Mouse (Mus musculus) midbrain, postnatal 0 days (tissue): ENCODE measurements around the gene Acap1. TPM values are rescaled to one million over a fixed set of nuclear protein-coding genes. Genes with fewer than 3 reads are reported as not detected.

Experiments used
- ATAC-seq: fragments of 200-750 bp; cut with Nextera tagmentation; 2 replicates; pipeline ENCODE4 v1.8.0; 2017; ENCODE audit warnings: moderate number of reproducible peaks, mild to moderate bottlenecking, moderate TSS enrichment, moderate library complexity; ENCODE audit not compliant: low FRiP score
- DNase-seq: peaks from one replicate; pipeline ENCODE4 v3.0.0-alpha.2; 2015; ENCODE audit warnings: low spot score
- H3K27ac ChIP-seq: fragments of 300-500 bp; sonication (generic); 2 replicates; pipeline ENCODE4 v1.5.1; 2014; ENCODE audit warnings: low read depth, mild to moderate bottlenecking, low read length, mixed read lengths
- H3K27me3 ChIP-seq: fragments of 300-500 bp; sonication (generic); 2 replicates; pipeline ENCODE4 v1.6.1; 2014; ENCODE audit warnings: low read length, control low read depth, mixed read lengths; ENCODE audit not compliant: insufficient read depth
- H3K36me3 ChIP-seq: fragments of 300-500 bp; sonication (generic); 2 replicates; pipeline ENCODE4 v1.6.1; 2014; ENCODE audit warnings: low read length, control low read depth, mixed read lengths; ENCODE audit not compliant: insufficient read depth
- H3K4me1 ChIP-seq: fragments of 300-500 bp; sonication (generic); 2 replicates; pipeline ENCODE4 v1.6.1; 2014; ENCODE audit warnings: mild to moderate bottlenecking, control low read depth, antibody characterized with exemption, low read length, mixed read lengths; ENCODE audit not compliant: insufficient read depth
- H3K4me2 ChIP-seq: fragments of 300-500 bp; sonication (generic); 2 replicates; pipeline ENCODE4 v1.6.1; 2014; ENCODE audit warnings: low read depth, mild to moderate bottlenecking, low read length, mixed read lengths; ENCODE audit not compliant: poor library complexity, severe bottlenecking
- H3K4me3 ChIP-seq: fragments of 300-500 bp; sonication (generic); 2 replicates; pipeline ENCODE4 v1.5.1; 2014; ENCODE audit warnings: low read depth, mild to moderate bottlenecking, low read length, moderate library complexity
- H3K9ac ChIP-seq: fragments of 300-500 bp; sonication (generic); replicated peaks from 2 replicates; pipeline ENCODE4 v1.6.1; 2014; ENCODE audit warnings: mild to moderate bottlenecking, low read length, moderate library complexity, mixed read lengths; ENCODE audit not compliant: poor library complexity, severe bottlenecking
- H3K9me3 ChIP-seq: fragments of 300-500 bp; sonication (generic); 2 replicates; pipeline ENCODE4 v1.6.1; 2016; ENCODE audit warnings: low read length, control low read depth
- CTCF ChIP-seq: IDR thresholded peaks from 2 replicates; pipeline ENCODE4 v1.5.1; 2016; ENCODE audit warnings: antibody characterized with exemption, mild to moderate bottlenecking
- WGBS: fragments of 180-500 bp; shearing (Covaris S2); extraction: QIAGEN DNeasy Blood & Tissue Kit; methylation state at CpG from one replicate; pipeline ENCODE4 v1.1.7; 2014; 5-methylcytosine and 5-hydroxymethylcytosine counted together
- polyA plus RNA-seq: library from polyadenylated mRNA; unstranded; fragments of >200 nt; fragmentation: Nextera tagmentation; extraction: Ambion mirVana; gene quantifications from 2 replicates; pipeline ENCODE4 v1.2.1, GENCODE M21; 2015
- total RNA-seq: library from RNA; depleted of rRNA; stranded (reverse); fragments of >200 nt; gene quantifications from 2 replicates; pipeline ENCODE4 v1.2.3, GENCODE M21; 2014

Gene Acap1
- total and polyA plus RNA-seq, 2 experiments from 2014 or later, result 0.14 TPM; not detected in 1

- DNase-seq (no peak), ATAC-seq (no peak)
- Histone ChIP-seq H3K9me3 (no peaks in the 10 kb centered on the region), H3K9ac (peak overlapping the region; percentile 89; the same call in 1 of the 2 replicates), H3K27ac (0 out of 2 replicates have a peak overlapping the region, but pooled peaks have one; percentile 94), H3K4me3 (no peak overlapping the region), H3K36me3 (peaks cover 39% of the 10 kb centered on the region), H3K4me2 (peak overlapping the region; percentile 86), H3K4me1 (peaks cover 6% of the 10 kb centered on the region; the same call in 1 of the 2 replicates), H3K27me3 (no peaks in the 10 kb centered on the region)
- 91% methylated on average over 13 of the region's 13 CpGs for WGBS
- no peak for TF ChIP-seq CTCF
These were observed 7.6 kb upstream of the Acap1 start for GRCm38 (mm10) chr11:69902972-69903371.

- peak overlapping the region; percentile 94 for H3K27ac ChIP-seq
- peaks cover 30% of the 10 kb centered on the region for H3K36me3 ChIP-seq
- peak overlapping the region; percentile 89 for H3K9ac ChIP-seq
- peak overlapping the region; percentile 86 for H3K4me2 ChIP-seq
- 0 out of 2 replicates have a peak, but pooled peaks have one; percentile 2 for ATAC-seq
- no peaks in the 10 kb centered on the region for H3K27me3 ChIP-seq
- peak overlapping the region; percentile 81 for H3K4me3 ChIP-seq
- WGBS, result under 1% methylated on average over 35 of the region's 39 CpGs
- peaks cover 6% of the 10 kb centered on the region; the same call in 1 of the 2 replicates for H3K4me1 ChIP-seq
- no peak for DNase-seq
- no peak for TF ChIP-seq CTCF
- H3K9me3 ChIP-seq, result no peaks in the 10 kb centered on the region
These were observed 6.7 kb upstream of the Acap1 start for GRCm38 (mm10) chr11:69901993-69902392.

GRCm38 (mm10) chr11:69901406-69901846, 6.1 kb upstream of the Acap1 start:
- Histone ChIP-seq H3K4me1 (peaks cover 6% of the 10 kb centered on the region; the same call in 1 of the 2 replicates), H3K9ac (peak overlapping the region; percentile 89), H3K36me3 (peaks cover 24% of the 10 kb centered on the region), H3K9me3 (no peaks in the 10 kb centered on the region), H3K4me2 (peak overlapping the region; percentile 86), H3K27me3 (no peaks in the 10 kb centered on the region), H3K27ac (peak overlapping the region; percentile 94), H3K4me3 (peak overlapping the region; percentile 81)
- ATAC-seq (peak; percentile 85), DNase-seq (peak; percentile 99)
- under 1% methylated on average over 41 of the region's 42 CpGs for WGBS
- no peak for TF ChIP-seq CTCF

GRCm38 (mm10) chr11:69900471-69901405, 5.4 kb upstream of the Acap1 start, which contains the start of the genes 2810408A11Rik and Neurl4:
Gene 2810408A11Rik (minus strand): TSS chr11:69900987.
Gene Neurl4 (plus strand): TSS chr11:69901072.
- H3K9me3 ChIP-seq, result no peaks in the 10 kb centered on the region
- H3K27ac ChIP-seq, result peak within 1 kb of the TSS; percentile 94
- peak within 1 kb of the TSS; percentile 89 for H3K9ac ChIP-seq
- TF ChIP-seq CTCF, result no peak
- peak; percentile 91 for ATAC-seq
- peak within 1 kb of the TSS; percentile 81 for H3K4me3 ChIP-seq
- under 1% methylated on average over 38 of the region's 38 CpGs for WGBS
- peak within 1 kb of the TSS; percentile 86 for H3K4me2 ChIP-seq
- H3K4me1 ChIP-seq, result peaks cover 6% of the 10 kb centered on the region; the same call in 1 of the 2 replicates
- peaks cover 17% of the 10 kb centered on the region for H3K36me3 ChIP-seq
- no peaks in the 10 kb centered on the region for H3K27me3 ChIP-seq
- DNase-seq, result peak; percentile 96

GRCm38 (mm10) chr11:69899870-69900269, 4.5 kb upstream of the Acap1 start:
- Histone ChIP-seq H3K36me3 (peaks cover 11% of the 10 kb centered on the region), H3K9ac (peak overlapping the region; percentile 89; the same call in 1 of the 2 replicates), H3K9me3 (no peaks in the 10 kb centered on the region), H3K4me1 (peaks cover 6% of the 10 kb centered on the region; the same call in 1 of the 2 replicates), H3K27me3 (no peaks in the 10 kb centered on the region), H3K27ac (peak overlapping the region; percentile 94; the same call in 1 of the 2 replicates), H3K4me3 (peak overlapping the region; percentile 81), H3K4me2 (peak overlapping the region; percentile 86)
- no peak for ATAC-seq
- 19% methylated on average over 4 of the region's 4 CpGs for WGBS
- no peak for TF ChIP-seq CTCF
- DNase-seq, result no peak
